ENCODE assay signal across 11 mouse cellular contexts in genomic region chr15:102126303-102126702, GRCm38 (mm10). TPM values are rescaled to one million over a fixed set of nuclear protein-coding genes. Genes with fewer than 3 reads are reported as not detected.
DNase-seq lines count a peak whose midpoint lies in the region; ATAC-seq and TF ChIP-seq lines count a peak whose summit lies in the region.
"Had no signal": no experiment of that assay in that cellular context is flagged by ENCODE, and none has a peak within 500 bp of the region (broad histone marks: within the 10 kb centered on the region; RNA-seq: fewer than 3 reads in every experiment).

No protein-coding gene starts in this region.

- TF ChIP-seq CTCF in intestine, postnatal 0 days (IDR thresholded peaks at IDR 0.05; ENCODE audit: low read depth) = no peak
- TF ChIP-seq CTCF in left cerebral cortex, adult 2 months (IDR thresholded peaks at IDR 0.05) = no peak

- no peak for ATAC-seq in intestine, embryonic 15.5 days
- no peak for ATAC-seq in intestine, postnatal 0 days
- no peak for ATAC-seq in forebrain, embryonic 13.5 days
- ATAC-seq: forebrain, embryonic 16.5 days; midbrain, embryonic 15.5 days had no signal

- WGBS in intestine, embryonic 15.5 days = 59% methylated on average over 2 of the region's 2 CpGs
- 72% methylated on average over 2 of the region's 2 CpGs for WGBS in intestine, postnatal 0 days
- 71% methylated on average over 2 of the region's 2 CpGs for WGBS in forebrain, embryonic 13.5 days

- intact Hi-C loops in left cerebral cortex, adult 2 months (cut with DNase I) = no loop called here

- H3K27me3 ChIP-seq in intestine, embryonic 15.5 days (replicated peaks) = no peaks in the 10 kb centered on the region
- no peaks in the 10 kb centered on the region for H3K27me3 ChIP-seq in intestine, postnatal 0 days (replicated peaks; ENCODE audit: control insufficient read depth, insufficient read depth, low read length)
- no peaks in the 10 kb centered on the region for H3K27me3 ChIP-seq in forebrain, embryonic 13.5 days
- H3K27me3 ChIP-seq: midbrain, embryonic 15.5 days had no signal

- peaks cover 31% of the 10 kb centered on the region for H3K36me3 ChIP-seq in intestine, embryonic 15.5 days
- H3K36me3 ChIP-seq in intestine, postnatal 0 days (ENCODE audit: control insufficient read depth, insufficient read depth) = peaks cover 70% of the 10 kb centered on the region
- peaks cover 89% of the 10 kb centered on the region for H3K36me3 ChIP-seq in forebrain, embryonic 13.5 days (ENCODE audit: poor library complexity, severe bottlenecking)

- 0 out of 2 replicates have a peak overlapping the region, but pooled peaks have one; percentile 33 for H3K27ac ChIP-seq in intestine, embryonic 15.5 days
- no peak overlapping the region for H3K27ac ChIP-seq in intestine, postnatal 0 days (ENCODE audit: low read depth, low read length)
- no peak overlapping the region for H3K27ac ChIP-seq in left cerebral cortex, adult 2 months
- H3K27ac ChIP-seq in forebrain, embryonic 13.5 days = no peak overlapping the region
- H3K27ac ChIP-seq: midbrain, embryonic 15.5 days had no signal

- H3K4me3 ChIP-seq in intestine, embryonic 15.5 days (replicated peaks) = no peak overlapping the region
- no peak overlapping the region for H3K4me3 ChIP-seq in intestine, postnatal 0 days (ENCODE audit: low read depth, low read length)
- no peak overlapping the region for H3K4me3 ChIP-seq in left cerebral cortex, adult 2 months
- no peak overlapping the region for H3K4me3 ChIP-seq in forebrain, embryonic 13.5 days
- H3K4me3 ChIP-seq: midbrain, embryonic 15.5 days had no signal

- no peak overlapping the region for H3K4me2 ChIP-seq in intestine, embryonic 15.5 days (replicated peaks)
- H3K4me2 ChIP-seq in intestine, postnatal 0 days (replicated peaks; ENCODE audit: low read depth) = no peak overlapping the region
- H3K4me2 ChIP-seq in forebrain, embryonic 13.5 days = no peak overlapping the region
- H3K4me2 ChIP-seq: midbrain, embryonic 15.5 days had no signal

- H3K9me3 ChIP-seq in intestine, embryonic 15.5 days = no peaks in the 10 kb centered on the region
- no peaks in the 10 kb centered on the region for H3K9me3 ChIP-seq in intestine, postnatal 0 days (ENCODE audit: control insufficient read depth)
- H3K9me3 ChIP-seq in forebrain, embryonic 13.5 days (replicated peaks) = no peaks in the 10 kb centered on the region
- H3K9me3 ChIP-seq: midbrain, embryonic 15.5 days had no signal

- no peak overlapping the region for H3K9ac ChIP-seq in intestine, embryonic 15.5 days
- H3K9ac ChIP-seq in intestine, postnatal 0 days (ENCODE audit: low read depth, low read length) = no peak overlapping the region
- H3K9ac ChIP-seq in forebrain, embryonic 13.5 days = no peak overlapping the region
- H3K9ac ChIP-seq: midbrain, embryonic 15.5 days had no signal

- DNase-seq in cerebellum, adult 9-11 months = peak; percentile 71
- DNase-seq in heart, postnatal 4 days = peak; percentile 73
- peak; percentile 57 for DNase-seq in lung, postnatal 36 days
- no peak for DNase-seq in thymus, postnatal 14 days
- no peak for DNase-seq in left cerebral cortex, adult 2 months (ENCODE audit: extremely low spot score in 1 of 2, low spot score in 2 of 2)
- DNase-seq: right cerebral cortex, postnatal 25 days had no signal

- H3K4me1 ChIP-seq in intestine, embryonic 15.5 days (replicated peaks) = no peaks in the 10 kb centered on the region
- no peaks in the 10 kb centered on the region for H3K4me1 ChIP-seq in intestine, postnatal 0 days (replicated peaks; ENCODE audit: control insufficient read depth, insufficient read depth, low read length)
- no peaks in the 10 kb centered on the region for H3K4me1 ChIP-seq in forebrain, embryonic 13.5 days
- H3K4me1 ChIP-seq: midbrain, embryonic 15.5 days had no signal

RNA-seq across cellular contexts. Expression of gene Spryd3, which starts 9.7 kb away (rescaled TPM):
- polyA plus RNA-seq in intestine, embryonic 15.5 days (2015; fragmentation: Nextera tagmentation; extraction: Ambion mirVana) = 20.7 and 24.3 TPM in 2 replicates
- 26.3 and 26.7 TPM in 2 replicates for polyA plus RNA-seq in intestine, postnatal 0 days (2015; fragmentation: Nextera tagmentation; extraction: Ambion mirVana)
- total RNA-seq in heart, postnatal 4 days (2021) = 10 to 100 TPM; 19.9 to 22.6 TPM
- 100 to 1,000 TPM; 152 TPM for total RNA-seq in left cerebral cortex, adult 2 months (2021)
- polyA plus RNA-seq in forebrain, embryonic 13.5 days (2015; fragmentation: Nextera tagmentation; extraction: Ambion mirVana) = 21.7 and 25.4 TPM in 2 replicates

RNA-seq across cellular contexts. Expression of gene Igfbp6, which starts 17.9 kb away (rescaled TPM):
- polyA plus RNA-seq in intestine, embryonic 15.5 days (2015; fragmentation: Nextera tagmentation; extraction: Ambion mirVana) = 10.9 and 12.7 TPM in 2 replicates
- polyA plus RNA-seq in intestine, postnatal 0 days (2015; fragmentation: Nextera tagmentation; extraction: Ambion mirVana) = 27.8 and 29.1 TPM in 2 replicates
- total RNA-seq in heart, postnatal 4 days (2021) = 10 to 100 TPM; 10.0 to 12.5 TPM
- 10 to 100 TPM; 57.4 to 64.8 TPM for total RNA-seq in left cerebral cortex, adult 2 months (2021)
- 0.37 and 0.40 TPM in 2 replicates for polyA plus RNA-seq in forebrain, embryonic 13.5 days (2015; fragmentation: Nextera tagmentation; extraction: Ambion mirVana)

RNA-seq across cellular contexts. Expression of gene Soat2, which starts 24.0 kb away (rescaled TPM):
- polyA plus RNA-seq in intestine, embryonic 15.5 days (2015; fragmentation: Nextera tagmentation; extraction: Ambion mirVana) = 12.0 and 14.3 TPM in 2 replicates
- 52.7 and 56.7 TPM in 2 replicates for polyA plus RNA-seq in intestine, postnatal 0 days (2015; fragmentation: Nextera tagmentation; extraction: Ambion mirVana)
- total RNA-seq in heart, postnatal 4 days (2021) = under 1 TPM; 0.11 to 0.17 TPM
- total RNA-seq in left cerebral cortex, adult 2 months (2021) = under 1 TPM in 1 of 2 experiments, not detected in 1; 0.26 TPM
- 0.10 TPM in 1 of 2 replicates, not detected in the other for polyA plus RNA-seq in forebrain, embryonic 13.5 days (2015; fragmentation: Nextera tagmentation; extraction: Ambion mirVana)
- polyA plus RNA-seq: forebrain, embryonic 16.5 days; midbrain, embryonic 15.5 days had no signal

RNA-seq across cellular contexts. Expression of gene Tns2, which starts 26.1 kb away (rescaled TPM):
- polyA plus RNA-seq in intestine, embryonic 15.5 days (2015; fragmentation: Nextera tagmentation; extraction: Ambion mirVana) = 28.2 and 31.8 TPM in 2 replicates
- 11.7 and 15.0 TPM in 2 replicates for polyA plus RNA-seq in intestine, postnatal 0 days (2015; fragmentation: Nextera tagmentation; extraction: Ambion mirVana)
- total RNA-seq in heart, postnatal 4 days (2021) = 10 to 100 TPM; 65.8 to 70.3 TPM
- total RNA-seq in left cerebral cortex, adult 2 months (2021) = 10 to 100 TPM; 16.4 to 22.8 TPM
- 4.5 and 6.7 TPM in 2 replicates for polyA plus RNA-seq in forebrain, embryonic 13.5 days (2015; fragmentation: Nextera tagmentation; extraction: Ambion mirVana)

RNA-seq across cellular contexts. Expression of gene Eif4b, which starts 52.7 kb away (rescaled TPM):
- 122 and 124 TPM in 2 replicates for polyA plus RNA-seq in intestine, embryonic 15.5 days (2015; fragmentation: Nextera tagmentation; extraction: Ambion mirVana)
- 47.8 and 53.0 TPM in 2 replicates for polyA plus RNA-seq in intestine, postnatal 0 days (2015; fragmentation: Nextera tagmentation; extraction: Ambion mirVana)
- total RNA-seq in heart, postnatal 4 days (2021) = 100 to 1,000 TPM; 142 to 145 TPM
- total RNA-seq in left cerebral cortex, adult 2 months (2021) = 100 to 1,000 TPM; 163 to 167 TPM
- 90.5 and 102 TPM in 2 replicates for polyA plus RNA-seq in forebrain, embryonic 13.5 days (2015; fragmentation: Nextera tagmentation; extraction: Ambion mirVana)

Comparison
In these comparisons a context has a peak if more than half of its experiments do, and no peak if none do; other contexts are left out.
1. DNase-seq: peak in cerebellum, adult 9-11 months (single experiment), heart, postnatal 4 days (single experiment) and lung, postnatal 36 days (single experiment); none in thymus, postnatal 14 days (single experiment) and left cerebral cortex, adult 2 months (0 of 2).
2. RNA of gene Soat2, which starts 24.0 kb away (polyA plus RNA-seq): 52.7 to 56.7 TPM in intestine, postnatal 0 days and 12.0 to 14.3 TPM in intestine, embryonic 15.5 days; 0.10 TPM in forebrain, embryonic 13.5 days; every median in the first group is over 10 times any median in the second.